Mouse (Mus musculus) cerebellum, adult 2 months (tissue): ENCODE measurements around the gene Grap.

Experiments used
- CTCF ChIP-seq: fragments of 200-500 bp; IDR thresholded peaks from 2 replicates; pipeline ENCODE4 v1.5.1; 2011; ENCODE audit warnings: low read depth, mild to moderate bottlenecking, control low read depth, low read length, moderate library complexity, borderline replicate concordance; ENCODE audit not compliant: insufficient read depth
- POLR2A ChIP-seq: fragments of 200-500 bp; IDR thresholded peaks from 2 replicates; pipeline ENCODE4 v1.6.1; 2011; ENCODE audit warnings: low read length, control low read depth, borderline replicate concordance; ENCODE audit not compliant: insufficient read depth

- TF ChIP-seq CTCF (no peak), POLR2A (no peak)
Measured at GRCm38 (mm10) chr11:61717990-61718389, 64.9 kb downstream of the Grap start.
